Mouse (Mus musculus) stomach, embryonic 14.5 days (tissue): ENCODE measurements at regions not wholly inside any gene's neighbourhood (a gene's known extent, or its start where the extent isn't known, plus 50 kb on each side); places are given as distances from the start of the nearest gene placed in this dataset.

Experiments
- ATAC-seq: fragments of 200-750 bp; cut with Nextera tagmentation; 2 replicates; pipeline ENCODE4 v1.8.0; 2017; ENCODE audit warnings: low read depth, moderate TSS enrichment; ENCODE audit not compliant: insufficient number of reproducible peaks, insufficient read depth, low FRiP score
- H3K27ac ChIP-seq: fragments of 300-500 bp; sonication (generic); 2 replicates; pipeline ENCODE4 v1.5.1; 2014; ENCODE audit warnings: mild to moderate bottlenecking, low read length, moderate library complexity, mixed read lengths
- H3K27me3 ChIP-seq: fragments of 300-500 bp; sonication (generic); 2 replicates; pipeline ENCODE4 v1.6.1; 2014; ENCODE audit warnings: low read length, control low read depth, mixed read lengths; ENCODE audit not compliant: control insufficient read depth, insufficient read depth
- H3K36me3 ChIP-seq: fragments of 300-500 bp; sonication (generic); 2 replicates; pipeline ENCODE4 v1.6.1; 2014; ENCODE audit warnings: mild to moderate bottlenecking, control low read depth, low read length, moderate library complexity, mixed read lengths; ENCODE audit not compliant: control insufficient read depth, insufficient read depth
- H3K4me1 ChIP-seq: fragments of 300-500 bp; sonication (generic); 2 replicates; pipeline ENCODE4 v1.6.1; 2014; ENCODE audit warnings: low read length, control low read depth, mixed read lengths; ENCODE audit not compliant: control insufficient read depth, insufficient read depth
- H3K4me2 ChIP-seq: fragments of 300-500 bp; sonication (generic); replicated peaks from 2 replicates; pipeline ENCODE4 v1.6.1; 2014; ENCODE audit warnings: low read depth, low read length, control low read depth
- H3K4me3 ChIP-seq: fragments of 300-500 bp; sonication (generic); 2 replicates; pipeline ENCODE4 v1.5.1; 2014; ENCODE audit warnings: low read depth, low read length, control low read depth
- H3K9ac ChIP-seq: fragments of 300-500 bp; sonication (generic); replicated peaks from 2 replicates; pipeline ENCODE4 v1.6.1; 2014; ENCODE audit warnings: low read depth, mild to moderate bottlenecking, control low read depth, low read length, moderate library complexity, mixed read lengths
- H3K9me3 ChIP-seq: fragments of 300-500 bp; sonication (generic); 2 replicates; pipeline ENCODE4 v1.6.1; 2016; ENCODE audit warnings: low read depth, low read length, control low read depth; ENCODE audit not compliant: control insufficient read depth
- WGBS: fragments of 180-500 bp; shearing (Covaris S2); extraction: QIAGEN DNeasy Blood & Tissue Kit; methylation state at CpG from one replicate; pipeline ENCODE4 v1.1.7; 2014; 5-methylcytosine and 5-hydroxymethylcytosine counted together

GRCm38 (mm10) chr7:36352761-36353160, 345.2 kb upstream of the Tshz3 start:
- Histone ChIP-seq H3K4me1 (no peaks in the 10 kb centered on the region), H3K27me3 (no peaks in the 10 kb centered on the region), H3K4me2 (no peak overlapping the region), H3K36me3 (no peaks in the 10 kb centered on the region), H3K9me3 (no peaks in the 10 kb centered on the region), H3K4me3 (no peak overlapping the region), H3K27ac (no peak overlapping the region), H3K9ac (no peak overlapping the region)
- ATAC-seq: no peak
- 52% methylated on average over 2 of the region's 2 CpGs for WGBS

- Histone ChIP-seq H3K4me2 (no peak overlapping the region), H3K9ac (no peak overlapping the region), H3K4me1 (no peaks in the 10 kb centered on the region), H3K27ac (no peak overlapping the region), H3K9me3 (no peaks in the 10 kb centered on the region), H3K27me3 (no peaks in the 10 kb centered on the region), H3K36me3 (no peaks in the 10 kb centered on the region), H3K4me3 (no peak overlapping the region)
- no peak for ATAC-seq
- WGBS: 73% methylated on average over 4 of the region's 4 CpGs
Measured at GRCm38 (mm10) chr7:36350616-36351015, 347.3 kb upstream of the Tshz3 start.

- Histone ChIP-seq H3K4me2 (no peak overlapping the region), H3K27me3 (no peaks in the 10 kb centered on the region), H3K27ac (no peak overlapping the region), H3K9me3 (no peaks in the 10 kb centered on the region), H3K4me1 (no peaks in the 10 kb centered on the region), H3K4me3 (no peak overlapping the region), H3K36me3 (no peaks in the 10 kb centered on the region), H3K9ac (no peak overlapping the region)
- no peak for ATAC-seq
- WGBS: 36% methylated on average over 8 of the region's 8 CpGs
Measured at GRCm38 (mm10) chr7:36348195-36348594, 349.7 kb upstream of the Tshz3 start.

- H3K36me3 ChIP-seq: no peaks in the 10 kb centered on the region
- WGBS: 88% methylated on average over 5 of the region's 5 CpGs
- H3K4me2 ChIP-seq: no peak overlapping the region
Measured at GRCm38 (mm10) chr7:36334857-36335256, 363.1 kb upstream of the Tshz3 start.

GRCm38 (mm10) chr7:36334091-36334490, 363.8 kb upstream of the Tshz3 start:
- Histone ChIP-seq H3K9ac (no peak overlapping the region), H3K9me3 (no peaks in the 10 kb centered on the region), H3K27ac (no peak overlapping the region), H3K4me3 (no peak overlapping the region), H3K4me2 (no peak overlapping the region), H3K27me3 (no peaks in the 10 kb centered on the region), H3K36me3 (no peaks in the 10 kb centered on the region), H3K4me1 (peaks cover 15% of the 10 kb centered on the region; the same call in 1 of the 2 replicates)
- no peak for ATAC-seq
- WGBS: 38% methylated on average over 5 of the region's 5 CpGs

More at GRCm38 (mm10) chr7:36334857-36335256, 363.1 kb upstream of the Tshz3 start:
- Histone ChIP-seq H3K27ac (no peak overlapping the region), H3K4me1 (peaks cover 15% of the 10 kb centered on the region; the same call in 1 of the 2 replicates), H3K27me3 (no peaks in the 10 kb centered on the region), H3K4me3 (no peak overlapping the region), H3K9me3 (no peaks in the 10 kb centered on the region), H3K9ac (no peak overlapping the region)
- ATAC-seq: no peak

- Histone ChIP-seq H3K27ac (no peak overlapping the region), H3K4me2 (no peak overlapping the region), H3K4me3 (no peak overlapping the region), H3K9ac (no peak overlapping the region), H3K27me3 (no peaks in the 10 kb centered on the region), H3K4me1 (peaks cover 15% of the 10 kb centered on the region; the same call in 1 of the 2 replicates), H3K9me3 (no peaks in the 10 kb centered on the region), H3K36me3 (no peaks in the 10 kb centered on the region)
- WGBS: 72% methylated on average over 7 of the region's 7 CpGs
- ATAC-seq: no peak
Measured at GRCm38 (mm10) chr7:36332633-36333032, 365.3 kb upstream of the Tshz3 start.

- Histone ChIP-seq H3K9me3 (peaks cover 5% of the 10 kb centered on the region; the same call in 1 of the 2 replicates), H3K4me3 (no peak overlapping the region), H3K4me1 (peaks cover 10% of the 10 kb centered on the region; the same call in 1 of the 2 replicates), H3K4me2 (no peak overlapping the region), H3K27ac (no peak overlapping the region), H3K9ac (no peak overlapping the region), H3K36me3 (no peaks in the 10 kb centered on the region), H3K27me3 (no peaks in the 10 kb centered on the region)
- 93% methylated on average over 2 of the region's 2 CpGs for WGBS
- no peak for ATAC-seq
Measured at GRCm38 (mm10) chr7:36328141-36328540, 369.8 kb upstream of the Tshz3 start.

- H3K9ac ChIP-seq: no peak overlapping the region
- H3K36me3 ChIP-seq: no peaks in the 10 kb centered on the region
- no peaks in the 10 kb centered on the region for H3K4me1 ChIP-seq
- no peak for ATAC-seq
- no peak overlapping the region for H3K27ac ChIP-seq
- no peak overlapping the region for H3K4me3 ChIP-seq
- 54% methylated on average over 1 of the region's 1 CpGs for WGBS
- no peak overlapping the region for H3K4me2 ChIP-seq
- H3K27me3 ChIP-seq: no peaks in the 10 kb centered on the region
- H3K9me3 ChIP-seq: peaks cover 5% of the 10 kb centered on the region; the same call in 1 of the 2 replicates
Measured at GRCm38 (mm10) chr7:36324035-36324434, 373.9 kb upstream of the Tshz3 start.

GRCm38 (mm10) chr7:36322181-36322580, 375.7 kb upstream of the Tshz3 start:
- no peaks in the 10 kb centered on the region for H3K27me3 ChIP-seq
- no peak overlapping the region for H3K4me2 ChIP-seq
- H3K9ac ChIP-seq: no peak overlapping the region
- H3K27ac ChIP-seq: no peak overlapping the region
- H3K4me3 ChIP-seq: no peak overlapping the region
- H3K4me1 ChIP-seq: peaks cover 7% of the 10 kb centered on the region
- H3K36me3 ChIP-seq: no peaks in the 10 kb centered on the region
- 41% methylated on average over 4 of the region's 4 CpGs for WGBS
- ATAC-seq: no peak
- H3K9me3 ChIP-seq: peaks cover 5% of the 10 kb centered on the region; the same call in 1 of the 2 replicates
